ENCODE assay signal across 8 mouse cellular contexts in genomic region chrX:93889394-93890042, GRCm38 (mm10). TPM values are rescaled to one million over a fixed set of nuclear protein-coding genes. Genes with fewer than 3 reads are reported as not detected.
DNase-seq lines count a peak whose midpoint lies in the region; ATAC-seq lines count a peak whose summit lies in the region.

No protein-coding gene starts in this region.

- H3K4me1 ChIP-seq in hindbrain, embryonic 11.5 days (replicated peaks; ENCODE audit: control insufficient read depth, insufficient read depth, low read length), result no peaks in the 10 kb centered on the region
- H3K4me1 ChIP-seq in lung, embryonic 16.5 days (replicated peaks; ENCODE audit: control insufficient read depth, insufficient read depth, low read length), result no peaks in the 10 kb centered on the region

- H3K9ac ChIP-seq in hindbrain, embryonic 11.5 days (ENCODE audit: low read depth, low read length), result no peak overlapping the region
- H3K9ac ChIP-seq in lung, embryonic 16.5 days (ENCODE audit: low read length), result peak overlapping the region; percentile 36

- no peak overlapping the region for H3K4me3 ChIP-seq in hindbrain, embryonic 11.5 days (ENCODE audit: low read depth, low read length)
- peak overlapping the region; percentile 41 for H3K4me3 ChIP-seq in lung, embryonic 16.5 days (ENCODE audit: low read length)

- no peaks in the 10 kb centered on the region for H3K9me3 ChIP-seq in hindbrain, embryonic 11.5 days (ENCODE audit: control insufficient read depth, low read length)
- H3K9me3 ChIP-seq in lung, embryonic 16.5 days (ENCODE audit: control insufficient read depth, low read length), result no peaks in the 10 kb centered on the region

- H3K27me3 ChIP-seq in hindbrain, embryonic 11.5 days (ENCODE audit: control insufficient read depth, insufficient read depth, low read length), result no peaks in the 10 kb centered on the region
- H3K27me3 ChIP-seq in lung, embryonic 16.5 days (ENCODE audit: control insufficient read depth, insufficient read depth, low read depth, low read length), result no peaks in the 10 kb centered on the region

- H3K36me3 ChIP-seq in hindbrain, embryonic 11.5 days (ENCODE audit: control insufficient read depth, insufficient read depth, low read length), result no peaks in the 10 kb centered on the region
- H3K36me3 ChIP-seq in lung, embryonic 16.5 days (ENCODE audit: control insufficient read depth, insufficient read depth, low read length), result no peaks in the 10 kb centered on the region

- no peak overlapping the region for H3K27ac ChIP-seq in hindbrain, embryonic 11.5 days (ENCODE audit: low read depth, low read length)
- 0 out of 2 replicates have a peak overlapping the region, but pooled peaks have one; percentile 12 for H3K27ac ChIP-seq in lung, embryonic 16.5 days (ENCODE audit: low read length)

- peak; percentile 67 for DNase-seq in MN1 (ENCODE audit: low spot score)
- peak; percentile 79 for DNase-seq in cerebellum, adult 9-11 months
- peak; percentile 56 to 93 for DNase-seq in frontal cortex, adult 2 months (ENCODE audit: extremely low spot score in 1 of 2, low spot score in 1 of 2)
- DNase-seq in hindbrain, embryonic 11.5 days (ENCODE audit: low spot score), result peak; percentile 83
- DNase-seq in layer of hippocampus, adult 9-11 months, result peak; percentile 75
- DNase-seq in ovary, postnatal 10 days (ENCODE audit: low spot score), result peak; percentile 62
- DNase-seq in thymus, postnatal 0 days (ENCODE audit: low spot score), result peak; percentile 65

- peak; percentile 63; the same call in 1 of the 2 replicates for ATAC-seq in hindbrain, embryonic 11.5 days (ENCODE audit: low FRiP score)
- ATAC-seq in lung, embryonic 16.5 days (ENCODE audit: low read depth), result peak; percentile 81

- no peak overlapping the region for H3K4me2 ChIP-seq in hindbrain, embryonic 11.5 days (replicated peaks; ENCODE audit: low read depth, low read length)
- peak overlapping the region; percentile 44 for H3K4me2 ChIP-seq in lung, embryonic 16.5 days (ENCODE audit: low read depth, low read length)

- WGBS in hindbrain, embryonic 11.5 days, result 45% methylated on average over 13 of the region's 13 CpGs
- 27% methylated on average over 13 of the region's 13 CpGs for WGBS in lung, embryonic 16.5 days

RNA-seq across cellular contexts. Expression of gene Pdk3, which starts 57.5 kb away (rescaled TPM):
- polyA plus RNA-seq in frontal cortex, adult 2 months (2012; rRNA removed), result 24.1 and 25.1 TPM in 2 replicates
- polyA plus RNA-seq in hindbrain, embryonic 11.5 days (2014; fragmentation: Nextera tagmentation; extraction: Ambion mirVana), result 63.5 and 68.7 TPM in 2 replicates
- 62.7 and 63.9 TPM in 2 replicates for polyA plus RNA-seq in lung, embryonic 16.5 days (2015; fragmentation: Nextera tagmentation; extraction: Ambion mirVana)
- 56.2 and 56.3 TPM in 2 replicates for polyA plus RNA-seq in thymus, postnatal 0 days (2015; fragmentation: Nextera tagmentation; extraction: Ambion mirVana)
